Mouse (Mus musculus): ENCODE measurements around the gene Gm28374. TPM values are rescaled to one million over a fixed set of nuclear protein-coding genes. Genes with fewer than 3 reads are reported as not detected.

The Gm28374 gene
- polyA plus RNA-seq, 2 experiments, result 0.16 to 0.38 TPM

DNA sequence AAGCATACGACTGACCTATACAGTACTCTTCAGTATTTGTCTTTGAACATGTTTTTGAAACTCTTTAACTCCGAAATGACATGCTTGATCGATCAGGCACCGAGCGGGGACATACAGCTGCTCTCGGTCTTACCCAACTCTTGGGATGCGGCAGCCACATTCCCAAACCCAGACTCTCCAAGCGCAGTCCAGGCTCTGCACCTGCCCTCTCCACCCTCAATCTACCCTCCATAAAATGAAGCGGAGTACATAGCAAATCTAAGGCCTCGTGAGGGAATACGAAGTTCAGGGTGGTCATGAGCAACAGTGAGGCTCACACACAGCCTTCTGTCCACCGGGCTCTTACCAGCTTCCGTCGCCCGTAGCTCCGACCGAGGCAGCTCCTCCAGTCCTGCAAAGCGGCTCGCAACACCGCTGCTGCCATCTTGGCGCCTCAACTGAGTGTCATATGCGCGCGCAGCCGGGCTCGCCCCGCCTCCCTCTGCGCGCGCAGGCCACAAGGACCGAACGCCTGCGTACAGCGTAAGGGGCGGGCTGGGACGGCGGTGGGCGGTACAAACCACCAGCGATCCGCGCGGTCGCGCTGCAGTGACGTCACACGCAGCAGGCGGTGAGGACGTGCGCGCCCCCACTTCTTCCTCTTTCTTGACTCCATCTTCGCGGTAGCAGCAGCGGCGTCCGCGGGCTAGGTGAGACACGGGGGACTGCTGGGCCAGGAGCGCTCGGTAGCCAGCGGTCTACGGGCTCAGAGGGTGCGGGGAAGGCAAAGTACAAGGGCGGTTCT lies 24.6 kb downstream of the Gm28374 start, which contains the start of the genes Mrpl49 and Fau:
Gene Mrpl49, minus strand, starts transcription at position 473 of the 784 bp plus-strand sequence.
Gene Fau, plus strand, starts transcription at position 532 of the 784 bp plus-strand sequence.
- peaks cover 20 to 21% of the 10 kb centered on the region in 2 experiments for H3K4me1 ChIP-seq (replicated peaks; ENCODE audit: control insufficient read depth in 2 of 2, insufficient read depth in 2 of 2, low read length in 1 of 2)
- H3K4me3 ChIP-seq (ENCODE audit: insufficient read depth in 1 of 2, low read depth in 2 of 2, low read length in 2 of 2), result peak within 1 kb of the TSS; percentile 82 to 97
- peak within 1 kb of the TSS; percentile 91 for H3K4me2 ChIP-seq (ENCODE audit: low read depth)
- ATAC-seq (ENCODE audit: insufficient read depth), result peak; percentile 78
- H3K9me3 ChIP-seq (ENCODE audit: control insufficient read depth, low read length), result no peaks in the 10 kb centered on the region
- WGBS (ENCODE audit: insufficient replicate concordance), result under 1% methylated on average over 63 of the region's 63 CpGs
- H3K27ac ChIP-seq, result peak within 1 kb of the TSS; percentile 76
- TF ChIP-seq CTCF (IDR thresholded peaks at IDR 0.05; ENCODE audit: low read depth) (no peak), EP300 (IDR thresholded peaks at IDR 0.05; ENCODE audit: low read depth) (no peak)
- peak; percentile 91 to 95 (median 93) for DNase-seq (ENCODE audit: low read depth in 3 of 3, low spot score in 3 of 3)
- H3K9ac ChIP-seq (replicated peaks), result peak within 1 kb of the TSS; percentile 96
- peaks cover 54% of the 10 kb centered on the region for H3K36me3 ChIP-seq (replicated peaks; ENCODE audit: control insufficient read depth, insufficient read depth, low read depth)
- no peaks in the 10 kb centered on the region for H3K27me3 ChIP-seq (ENCODE audit: control insufficient read depth, insufficient read depth, low read length)

DNA sequence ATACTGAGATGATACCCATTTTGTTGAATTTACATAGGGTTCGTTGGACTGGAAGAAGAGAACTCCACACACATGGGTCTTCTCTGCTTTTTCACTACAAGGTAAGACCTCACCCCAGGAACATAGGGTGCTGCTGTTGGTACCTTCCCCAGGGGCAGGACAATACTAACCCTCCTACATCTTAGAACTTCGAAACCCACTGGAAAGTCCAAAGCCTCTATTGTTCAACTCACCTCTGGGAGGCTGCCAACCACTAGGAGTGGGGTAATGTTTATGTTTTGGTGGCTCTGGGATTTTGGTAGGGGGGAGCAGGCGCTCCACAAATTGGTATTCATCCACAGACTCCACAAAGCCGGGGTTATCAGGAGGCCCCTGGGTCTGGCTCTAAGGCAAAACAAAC lies 25.4 kb downstream of the Gm28374 start:
- ATAC-seq (ENCODE audit: insufficient read depth) (no peak), DNase-seq (ENCODE audit: low read depth in 3 of 3, low spot score in 3 of 3) (no peak)
- H3K9me3 ChIP-seq (ENCODE audit: control insufficient read depth, low read length), result no peaks in the 10 kb centered on the region
- peak overlapping the region; percentile 78 for H3K9ac ChIP-seq (replicated peaks)
- peak overlapping the region; percentile 81 for H3K4me2 ChIP-seq (ENCODE audit: low read depth)
- peaks cover 16 to 17% of the 10 kb centered on the region in 2 experiments for H3K4me1 ChIP-seq (replicated peaks; ENCODE audit: control insufficient read depth in 2 of 2, insufficient read depth in 2 of 2, low read length in 1 of 2)
- H3K4me3 ChIP-seq (ENCODE audit: insufficient read depth in 1 of 2, low read depth in 2 of 2, low read length in 2 of 2), result peak overlapping the region; percentile 71 to 97
- no peaks in the 10 kb centered on the region for H3K27me3 ChIP-seq (ENCODE audit: control insufficient read depth, insufficient read depth, low read length)
- WGBS (ENCODE audit: insufficient replicate concordance), result 40% methylated on average over 4 of the region's 4 CpGs
- H3K36me3 ChIP-seq (replicated peaks; ENCODE audit: control insufficient read depth, insufficient read depth, low read depth), result peaks cover 62% of the 10 kb centered on the region
- TF ChIP-seq EP300 (IDR thresholded peaks at IDR 0.05; ENCODE audit: low read depth) (no peak), CTCF (IDR thresholded peaks at IDR 0.05; ENCODE audit: low read depth) (no peak)
- H3K27ac ChIP-seq, result no peak overlapping the region

- no peak overlapping the region for H3K27ac ChIP-seq
- no peak overlapping the region for H3K4me2 ChIP-seq (ENCODE audit: low read depth)
- H3K9me3 ChIP-seq (ENCODE audit: control insufficient read depth, low read length), result no peaks in the 10 kb centered on the region
- peaks cover 75% of the 10 kb centered on the region for H3K36me3 ChIP-seq (replicated peaks; ENCODE audit: control insufficient read depth, insufficient read depth, low read depth)
- peaks cover 13% of the 10 kb centered on the region in 2 experiments for H3K4me1 ChIP-seq (replicated peaks; ENCODE audit: control insufficient read depth in 2 of 2, insufficient read depth in 2 of 2, low read length in 1 of 2)
- H3K27me3 ChIP-seq (ENCODE audit: control insufficient read depth, insufficient read depth, low read length), result no peaks in the 10 kb centered on the region
- DNase-seq (ENCODE audit: low read depth in 3 of 3, low spot score in 3 of 3) (no peak), ATAC-seq (ENCODE audit: insufficient read depth) (no peak)
- no peak for TF ChIP-seq EP300 (IDR thresholded peaks at IDR 0.05; ENCODE audit: low read depth)
- no peak for TF ChIP-seq CTCF (IDR thresholded peaks at IDR 0.05; ENCODE audit: low read depth)
- no peak overlapping the region for H3K4me3 ChIP-seq (ENCODE audit: insufficient read depth in 1 of 2, low read depth in 2 of 2, low read length in 2 of 2)
- H3K9ac ChIP-seq (replicated peaks), result no peak overlapping the region
- 81% methylated on average over 5 of the region's 5 CpGs for WGBS (ENCODE audit: insufficient replicate concordance)
Observed at GRCm38 (mm10) chr19:6054296-6054695, 27.8 kb downstream of the Gm28374 start.

DNA sequence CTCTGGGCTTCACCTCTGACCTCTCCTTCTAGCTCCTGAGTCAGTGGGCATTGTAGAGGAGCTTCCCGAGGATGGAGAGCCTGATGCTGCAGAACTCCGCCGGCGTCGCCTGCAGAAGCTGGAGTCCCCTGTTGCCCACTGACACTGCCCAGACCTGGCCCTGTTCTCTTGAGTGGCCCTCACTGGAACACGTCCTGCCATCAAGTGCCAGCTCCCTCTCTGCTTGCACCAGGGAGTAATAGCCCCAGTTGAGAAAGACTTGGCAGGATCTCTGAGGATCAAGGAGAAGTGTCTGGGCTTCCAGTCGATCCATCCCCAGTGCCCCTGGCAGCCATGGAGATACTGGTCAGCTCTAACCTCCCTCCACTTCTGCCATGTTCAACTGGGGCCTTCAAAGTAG lies 29.5 kb downstream of the Gm28374 start:
- Histone ChIP-seq H3K4me1 (replicated peaks; ENCODE audit: control insufficient read depth in 2 of 2, insufficient read depth in 2 of 2, low read length in 1 of 2) (peaks cover 19 to 20% of the 10 kb centered on the region in 2 experiments), H3K9ac (replicated peaks) (no peak overlapping the region), H3K9me3 (ENCODE audit: control insufficient read depth, low read length) (no peaks in the 10 kb centered on the region), H3K27me3 (ENCODE audit: control insufficient read depth, insufficient read depth, low read length) (no peaks in the 10 kb centered on the region), H3K36me3 (replicated peaks; ENCODE audit: control insufficient read depth, insufficient read depth, low read depth) (peaks cover 77% of the 10 kb centered on the region), H3K4me3 (ENCODE audit: insufficient read depth in 1 of 2, low read depth in 2 of 2, low read length in 2 of 2) (no peak overlapping the region), H3K4me2 (ENCODE audit: low read depth) (no peak overlapping the region), H3K27ac (no peak overlapping the region)
- ATAC-seq (ENCODE audit: insufficient read depth) (no peak), DNase-seq (ENCODE audit: low read depth in 3 of 3, low spot score in 3 of 3) (no peak)
- 85% methylated on average over 7 of the region's 7 CpGs for WGBS (ENCODE audit: insufficient replicate concordance)
- no peak for TF ChIP-seq EP300 (IDR thresholded peaks at IDR 0.05; ENCODE audit: low read depth)
- no peak for TF ChIP-seq CTCF (IDR thresholded peaks at IDR 0.05; ENCODE audit: low read depth)

DNA sequence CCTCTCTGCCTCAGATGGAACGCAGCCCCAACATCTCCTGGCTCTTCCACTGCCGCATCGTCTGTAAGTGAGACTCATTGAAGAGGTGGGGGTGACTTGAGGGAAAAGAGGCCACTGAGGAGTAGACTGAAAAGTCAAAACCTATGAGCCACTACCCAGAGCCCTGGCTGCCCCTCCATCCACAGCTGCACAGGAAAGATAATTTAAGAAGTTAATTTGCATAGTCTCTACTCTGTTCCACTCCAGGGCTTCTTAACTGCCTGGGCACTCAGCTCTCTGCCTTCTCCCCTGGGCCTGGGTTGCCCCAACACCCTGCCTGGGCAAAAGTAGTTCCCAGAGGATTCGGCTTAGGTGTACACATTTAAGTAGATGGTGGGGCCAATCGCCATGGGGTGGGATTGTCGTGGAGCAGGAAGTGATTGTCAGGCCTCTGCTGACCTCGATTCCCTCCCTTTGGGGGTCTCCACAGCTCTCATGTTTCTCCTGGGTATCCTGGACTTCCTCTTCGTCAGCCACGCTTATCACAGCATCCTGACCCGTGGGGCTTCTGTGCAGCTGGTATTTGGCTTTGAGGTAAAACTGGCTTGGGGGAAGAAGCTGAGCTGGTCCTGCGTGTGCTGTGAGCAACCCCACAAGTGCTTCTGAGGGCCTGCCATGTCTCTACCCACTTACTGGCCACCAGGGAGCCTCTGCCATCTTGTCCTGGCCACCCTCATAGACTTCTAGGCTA lies 33.2 kb downstream of the Gm28374 start:
- Histone ChIP-seq H3K9ac (replicated peaks) (no peak overlapping the region), H3K27ac (no peak overlapping the region), H3K4me1 (replicated peaks; ENCODE audit: control insufficient read depth in 2 of 2, insufficient read depth in 2 of 2, low read length in 1 of 2) (peaks cover 15 to 21% of the 10 kb centered on the region in 2 experiments), H3K36me3 (replicated peaks; ENCODE audit: control insufficient read depth, insufficient read depth, low read depth) (peaks cover 56% of the 10 kb centered on the region), H3K4me2 (ENCODE audit: low read depth) (peak overlapping the region; percentile 99), H3K27me3 (ENCODE audit: control insufficient read depth, insufficient read depth, low read length) (no peaks in the 10 kb centered on the region), H3K4me3 (ENCODE audit: insufficient read depth in 1 of 2, low read depth in 2 of 2, low read length in 2 of 2) (0 out of 4 replicates have a peak overlapping the region, but pooled peaks of 1 of the 2 experiments have one; percentile 12), H3K9me3 (ENCODE audit: control insufficient read depth, low read length) (no peaks in the 10 kb centered on the region)
- DNase-seq (ENCODE audit: low read depth in 3 of 3, low spot score in 3 of 3) (no peak), ATAC-seq (ENCODE audit: insufficient read depth) (no peak)
- TF ChIP-seq EP300 (IDR thresholded peaks at IDR 0.05; ENCODE audit: low read depth), result no peak
- no peak for TF ChIP-seq CTCF (IDR thresholded peaks at IDR 0.05; ENCODE audit: low read depth)
- WGBS (ENCODE audit: insufficient replicate concordance), result 55% methylated on average over 11 of the region's 11 CpGs

All from liver, embryonic 14.5 days (tissue).